Mouse (Mus musculus) heart, embryonic 10.5 days (tissue): ENCODE measurements at regions not wholly inside any gene's neighbourhood (a gene's known extent, or its start where the extent isn't known, plus 50 kb on each side); places are given as distances from the start of the nearest gene placed in this dataset.

ENCODE experiments used
- DNase-seq: peaks from one replicate; pipeline ENCODE4 v3.0.0-alpha.2; 2017; ENCODE audit warnings: low spot score
- H3K27ac ChIP-seq: fragments of 300-500 bp; sonication (generic); 2 replicates; pipeline ENCODE4 v1.5.1; 2016; ENCODE audit warnings: mild to moderate bottlenecking
- H3K27me3 ChIP-seq: fragments of 300-500 bp; sonication (generic); 2 replicates; pipeline ENCODE4 v1.6.1; 2016; ENCODE audit warnings: mild to moderate bottlenecking; ENCODE audit not compliant: poor library complexity, insufficient read depth, severe bottlenecking
- H3K36me3 ChIP-seq: fragments of 300-500 bp; sonication (generic); 2 replicates; pipeline ENCODE4 v1.6.1; 2016; ENCODE audit warnings: mild to moderate bottlenecking, moderate library complexity
- H3K4me1 ChIP-seq: fragments of 300-500 bp; sonication (generic); 2 replicates; pipeline ENCODE4 v1.6.1; 2016; ENCODE audit warnings: mild to moderate bottlenecking
- H3K4me3 ChIP-seq: fragments of 300-500 bp; sonication (generic); 2 replicates; pipeline ENCODE4 v1.5.1; 2016; ENCODE audit warnings: mild to moderate bottlenecking, moderate library complexity
- H3K9me3 ChIP-seq: fragments of 300-500 bp; sonication (generic); 2 replicates; pipeline ENCODE4 v1.6.1; 2016; ENCODE audit warnings: mild to moderate bottlenecking, moderate library complexity
- WGBS: fragments of 180-500 bp; shearing (Covaris S2); methylation state at CpG from one replicate; pipeline ENCODE4 v1.1.7; 2016; 5-methylcytosine and 5-hydroxymethylcytosine counted together

DNA sequence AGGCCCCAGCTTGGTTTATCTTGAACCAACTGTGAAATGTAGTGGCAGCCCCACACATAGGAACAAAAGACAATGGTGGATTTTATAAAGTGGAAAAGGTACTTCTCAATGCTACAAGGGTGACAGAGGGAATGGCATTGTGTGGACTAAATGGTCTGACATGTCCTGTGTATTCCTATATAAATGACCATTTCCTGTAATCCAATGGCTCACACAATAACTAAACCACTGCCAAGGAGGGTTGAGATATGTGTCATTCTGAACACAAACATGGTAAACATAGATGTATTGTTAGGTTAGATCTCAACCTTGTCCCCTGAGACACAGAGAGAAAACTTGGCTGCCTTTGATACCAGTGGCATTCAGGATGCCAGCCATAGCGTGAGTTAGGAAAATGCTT, 51.0 kb upstream of the Slc24a5 start:
- Histone ChIP-seq H3K27ac (no peak overlapping the region), H3K4me1 (no peaks in the 10 kb centered on the region), H3K9me3 (no peaks in the 10 kb centered on the region), H3K36me3 (no peaks in the 10 kb centered on the region), H3K27me3 (no peaks in the 10 kb centered on the region), H3K4me3 (no peak overlapping the region)
- 89% methylated on average over 1 of the region's 1 CpGs for WGBS
- no peak for DNase-seq
